Mouse (Mus musculus) spleen, embryonic (tissue): ENCODE results near the gene Ociad1.

Experiments used
- CTCF ChIA-PET: fragments of 350-600 bp; sonication (Branson Sonifier 250); formaldehyde crosslinking; loops from one replicate; lab custom pipeline; 2022; lab: Charles Lee

The Ociad1 gene

GRCm38 (mm10) chr5:73337961-73338831 is 45.6 kb downstream of the Ociad1 start:
- CTCF ChIA-PET, result no interaction called here

GRCm38 (mm10) chr5:73338832-73339163 is 46.2 kb downstream of the Ociad1 start:
- CTCF ChIA-PET, result no interaction called here

- CTCF ChIA-PET, result no interaction called here
These were observed 47.5 kb downstream of the Ociad1 start for GRCm38 (mm10) chr5:73339779-73340722.

- CTCF ChIA-PET, result interaction anchor here (0.7 kb wide), 1 partner anchor 12 kb away, joined by 6 read pairs; no protein-coding TSS in a partner anchor
These were observed 48.2 kb downstream of the Ociad1 start, which contains the start of gene Ociad2 for GRCm38 (mm10) chr5:73340723-73341235. Gene Ociad2 (minus strand): TSS chr5:73341028.

- CTCF ChIA-PET, result interaction anchor here (0.5 kb wide), 1 partner anchor 81 kb away, joined by 3 read pairs; no protein-coding TSS in a partner anchor
These were observed 50.2 kb downstream of the Ociad1 start for GRCm38 (mm10) chr5:73342701-73343355.

- CTCF ChIA-PET, result no interaction called here
These were observed 51.7 kb downstream of the Ociad1 start for GRCm38 (mm10) chr5:73344310-73344709.

- CTCF ChIA-PET, result no interaction called here
These were observed 52.7 kb downstream of the Ociad1 start for GRCm38 (mm10) chr5:73345254-73345653.

- CTCF ChIA-PET, result interaction anchor here (0.6 kb wide), 2 partner anchors 317 to 1732 kb away, joined by 3 to 4 read pairs; no protein-coding TSS in a partner anchor
These were observed 56.9 kb downstream of the Ociad1 start for GRCm38 (mm10) chr5:73349514-73349913.

GRCm38 (mm10) chr5:73351796-73352195 is 59.2 kb downstream of the Ociad1 start:
- CTCF ChIA-PET, result no interaction called here

- CTCF ChIA-PET, result interaction anchor here (1.1 kb wide), 1 partner anchor 18 kb away, joined by 15 read pairs; no protein-coding TSS in a partner anchor
These were observed 60.9 kb downstream of the Ociad1 start for GRCm38 (mm10) chr5:73353519-73353918.

GRCm38 (mm10) chr5:73353978-73354377 is 61.4 kb downstream of the Ociad1 start:
- CTCF ChIA-PET, result interaction anchor here (1.1 kb wide), 1 partner anchor 17 kb away, joined by 15 read pairs; no protein-coding TSS in a partner anchor

- CTCF ChIA-PET, result no interaction called here
These were observed 62.8 kb downstream of the Ociad1 start for GRCm38 (mm10) chr5:73355393-73355792.

- CTCF ChIA-PET, result interaction anchor here (0.5 kb wide), 1 partner anchor 10 kb away, joined by 3 read pairs; no protein-coding TSS in a partner anchor
These were observed 66.7 kb downstream of the Ociad1 start for GRCm38 (mm10) chr5:73359134-73359751.

GRCm38 (mm10) chr5:73359752-73360141 is 67.2 kb downstream of the Ociad1 start:
- CTCF ChIA-PET, result interaction anchor here (0.5 kb wide), 1 partner anchor 10 kb away, joined by 3 read pairs; no protein-coding TSS in a partner anchor

- CTCF ChIA-PET, result no interaction called here
These were observed 67.7 kb downstream of the Ociad1 start for GRCm38 (mm10) chr5:73360240-73360639.

GRCm38 (mm10) chr5:73362338-73362737 is 69.8 kb downstream of the Ociad1 start:
- CTCF ChIA-PET, result no interaction called here

GRCm38 (mm10) chr5:73362791-73363190 is 70.2 kb downstream of the Ociad1 start:
- CTCF ChIA-PET, result no interaction called here
